Mouse (Mus musculus): Measurements from ENCODE around the gene Prorsd1.

Gene Prorsd1

GRCm38 (mm10) chr11:29503948-29504893 lies 10.6 kb downstream of the Prorsd1 start:
- DNase-seq: no peak

GRCm38 (mm10) chr11:29496962-29497361 lies 17.9 kb downstream of the Prorsd1 start:
- DNase-seq: no peak

- DNase-seq: no peak
These were observed 21.7 kb downstream of the Prorsd1 start for GRCm38 (mm10) chr11:29493135-29493534.

DNA sequence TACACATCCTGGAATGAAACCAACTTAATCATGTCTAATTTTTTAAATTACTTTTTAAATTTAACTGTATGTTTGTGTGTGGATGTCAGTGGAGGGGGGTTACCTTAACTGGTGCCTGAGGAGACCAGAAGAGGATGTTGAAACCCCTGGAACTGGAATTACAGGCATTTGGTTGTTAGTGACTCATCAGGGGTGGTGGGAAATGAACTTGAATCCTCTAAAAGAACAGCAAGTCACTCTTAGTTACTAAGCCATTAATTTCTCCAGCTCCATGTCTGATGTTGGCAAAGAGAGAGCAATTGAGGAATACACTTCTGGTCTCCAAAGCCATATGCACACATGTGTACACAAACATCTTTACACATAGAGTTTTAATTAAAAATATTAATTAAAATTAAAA lies 40.2 kb downstream of the Prorsd1 start:
- no peak for DNase-seq

Data from cerebellum, adult 9-11 months (tissue).